8 mouse cellular contexts compared by ENCODE assay signal in genomic region chr1:120074307-120074702, GRCm38 (mm10). TPM values are rescaled to one million over a fixed set of nuclear protein-coding genes. Genes with fewer than 3 reads are reported as not detected.
A peak's percentile ranks its signal among the peaks of the same experiment; 100 is the strongest.
DNase-seq lines count a peak whose midpoint lies in the region; ATAC-seq and TF ChIP-seq lines count a peak whose summit lies in the region.

No protein-coding gene starts in this region.

- peak overlapping the region; percentile 54 for H3K4me2 ChIP-seq in lung, postnatal 0 days (replicated peaks; ENCODE audit: low read depth, low read length)
- peak overlapping the region; percentile 92; the same call in 1 of the 2 replicates for H3K4me2 ChIP-seq in stomach, embryonic 14.5 days (replicated peaks; ENCODE audit: low read depth, low read length)

- no peak overlapping the region for H3K9ac ChIP-seq in lung, postnatal 0 days (replicated peaks; ENCODE audit: low read depth)
- no peak overlapping the region for H3K9ac ChIP-seq in stomach, embryonic 14.5 days (replicated peaks; ENCODE audit: low read depth, low read length)

- no peaks in the 10 kb centered on the region for H3K9me3 ChIP-seq in lung, postnatal 0 days (ENCODE audit: low read length)
- H3K9me3 ChIP-seq in limb, embryonic 10.5 days (replicated peaks) = no peaks in the 10 kb centered on the region
- H3K9me3 ChIP-seq in stomach, embryonic 14.5 days (ENCODE audit: control insufficient read depth, low read depth, low read length) = no peaks in the 10 kb centered on the region

- H3K27me3 ChIP-seq in lung, postnatal 0 days (replicated peaks; ENCODE audit: insufficient read depth, low read length) = no peaks in the 10 kb centered on the region
- peaks cover 48% of the 10 kb centered on the region for H3K27me3 ChIP-seq in limb, embryonic 10.5 days (ENCODE audit: low read depth, poor library complexity, severe bottlenecking)
- 0 out of 2 replicates have a peak, but pooled peaks cover 5% of the 10 kb centered on the region for H3K27me3 ChIP-seq in stomach, embryonic 14.5 days (ENCODE audit: control insufficient read depth, insufficient read depth, low read length)

- no peak for TF ChIP-seq POLR2A in lung, adult 2 months (IDR thresholded peaks at IDR 0.05; ENCODE audit: borderline replicate concordance, extremely low read depth, low read depth, low read length)

- peak; percentile 46 for ATAC-seq in frontal cortex, adult (ENCODE audit: low TSS enrichment)
- peak; percentile 16 for ATAC-seq in lung, postnatal 0 days
- ATAC-seq in stomach, embryonic 14.5 days (ENCODE audit: insufficient number of reproducible peaks, insufficient read depth, low FRiP score, low read depth) = peak; percentile 14; the same call in 1 of the 2 replicates

- peaks cover 25% of the 10 kb centered on the region for H3K4me1 ChIP-seq in lung, postnatal 0 days (ENCODE audit: insufficient read depth, low read depth, low read length)
- H3K4me1 ChIP-seq in limb, embryonic 10.5 days = peaks cover 40% of the 10 kb centered on the region
- peaks cover 11% of the 10 kb centered on the region; the same call in 1 of the 2 replicates for H3K4me1 ChIP-seq in stomach, embryonic 14.5 days (ENCODE audit: control insufficient read depth, insufficient read depth, low read length)
- peaks cover 17% of the 10 kb centered on the region for H3K4me1 ChIP-seq in lung, adult 2 months (ENCODE audit: control insufficient read depth, insufficient read depth, low read length)

- 16% methylated on average over 3 of the region's 4 CpGs for WGBS in lung, postnatal 0 days
- 16% methylated on average over 4 of the region's 4 CpGs for WGBS in limb, embryonic 10.5 days
- WGBS in stomach, embryonic 14.5 days = 36% methylated on average over 4 of the region's 4 CpGs
- 34% methylated on average over 4 of the region's 4 CpGs for WGBS in lung, adult 2 months

- TF ChIP-seq CTCF in lung, postnatal 0 days (IDR thresholded peaks at IDR 0.05) = no peak
- TF ChIP-seq CTCF in lung, adult 2 months (IDR thresholded peaks at IDR 0.05; ENCODE audit: insufficient read depth, low read length) = no peak

- TF ChIP-seq EP300 in lung, postnatal 0 days (IDR thresholded peaks at IDR 0.05) = peak; percentile 55; the same call in 1 of the 2 replicates

- DNase-seq in frontal cortex, postnatal 25 days (ENCODE audit: low spot score in 2 of 2) = no peak
- DNase-seq in lung, postnatal 0 days (ENCODE audit: low spot score) = peak; percentile 47
- no peak for DNase-seq in lung, postnatal 4 days
- DNase-seq in limb, embryonic 10.5 days (ENCODE audit: low spot score) = no peak
- DNase-seq in ovary, postnatal 36 days (ENCODE audit: low spot score) = no peak
- no peak for DNase-seq in lung, adult 2 months

- no peaks in the 10 kb centered on the region for H3K36me3 ChIP-seq in lung, postnatal 0 days (ENCODE audit: insufficient read depth, low read length)
- no peaks in the 10 kb centered on the region for H3K36me3 ChIP-seq in limb, embryonic 10.5 days
- no peaks in the 10 kb centered on the region for H3K36me3 ChIP-seq in stomach, embryonic 14.5 days (ENCODE audit: control insufficient read depth, insufficient read depth, low read length)

- H3K27ac ChIP-seq in lung, postnatal 0 days (ENCODE audit: low read length) = peak overlapping the region; percentile 48; the same call in 1 of the 2 replicates
- no peak overlapping the region for H3K27ac ChIP-seq in limb, embryonic 10.5 days
- no peak overlapping the region for H3K27ac ChIP-seq in stomach, embryonic 14.5 days (ENCODE audit: low read length)

- no peak overlapping the region for H3K4me3 ChIP-seq in lung, postnatal 0 days (ENCODE audit: low read depth, low read length)
- peak overlapping the region; percentile 53 for H3K4me3 ChIP-seq in limb, embryonic 10.5 days
- H3K4me3 ChIP-seq in stomach, embryonic 14.5 days (ENCODE audit: low read depth, low read length) = no peak overlapping the region
- H3K4me3 ChIP-seq in lung, adult 2 months (replicated peaks; ENCODE audit: extremely low read depth, low read depth, low read length) = no peak overlapping the region

RNA-seq across cellular contexts. Expression of gene Tmem37, which starts 0.4 kb away (rescaled TPM):
- 121 and 127 TPM in 2 replicates for polyA plus RNA-seq in lung, postnatal 0 days (2015; fragmentation: Nextera tagmentation; extraction: Ambion mirVana)
- 3.2 and 3.5 TPM in 2 replicates for polyA plus RNA-seq in limb, embryonic 10.5 days (2016; fragmentation: Nextera tagmentation; extraction: Ambion mirVana)
- 4.5 and 6.2 TPM in 2 replicates for polyA plus RNA-seq in stomach, embryonic 14.5 days (2014; fragmentation: Nextera tagmentation; extraction: Ambion mirVana)
- polyA plus RNA-seq in lung, adult 2 months (2012; rRNA removed) = 78.9 and 80.0 TPM in 2 replicates

RNA-seq across cellular contexts. Expression of gene Dbi, which starts 46.6 kb away (rescaled TPM):
- polyA plus RNA-seq in lung, postnatal 0 days (2015; fragmentation: Nextera tagmentation; extraction: Ambion mirVana) = 646 and 687 TPM in 2 replicates
- polyA plus RNA-seq in limb, embryonic 10.5 days (2016; fragmentation: Nextera tagmentation; extraction: Ambion mirVana) = 670 and 699 TPM in 2 replicates
- 583 TPM in 2 replicates for polyA plus RNA-seq in stomach, embryonic 14.5 days (2014; fragmentation: Nextera tagmentation; extraction: Ambion mirVana)
- polyA plus RNA-seq in lung, adult 2 months (2012; rRNA removed) = 193 and 281 TPM in 2 replicates

RNA-seq across cellular contexts. Expression of gene 3110009E18Rik, which starts 46.7 kb away (rescaled TPM):
- polyA plus RNA-seq in lung, postnatal 0 days (2015; fragmentation: Nextera tagmentation; extraction: Ambion mirVana) = 10.7 and 12.5 TPM in 2 replicates
- 14.7 and 19.3 TPM in 2 replicates for polyA plus RNA-seq in limb, embryonic 10.5 days (2016; fragmentation: Nextera tagmentation; extraction: Ambion mirVana)
- 18.4 and 22.4 TPM in 2 replicates for polyA plus RNA-seq in stomach, embryonic 14.5 days (2014; fragmentation: Nextera tagmentation; extraction: Ambion mirVana)
- 1.5 and 1.7 TPM in 2 replicates for polyA plus RNA-seq in lung, adult 2 months (2012; rRNA removed)

Comparison
In these comparisons a context has a peak if more than half of its experiments do, and no peak if none do; other contexts are left out.
1. RNA of gene Tmem37, which starts 0.4 kb away (polyA plus RNA-seq): 121 to 127 TPM in lung, postnatal 0 days and 78.9 to 80.0 TPM in lung, adult 2 months; 4.5 to 6.2 TPM in stomach, embryonic 14.5 days and 3.2 to 3.5 TPM in limb, embryonic 10.5 days; every median in the first group is over 10 times any median in the second.
2. Peak in every context shown above with its lines, with median percentiles within 50 percentile points of each other: ATAC-seq.